Mouse (Mus musculus): ENCODE measurements at regions not wholly inside any gene's neighbourhood (a gene's known extent, or its start where the extent isn't known, plus 50 kb on each side); places are given as distances from the start of the nearest gene placed in this dataset.
"Not testable (repeated sequence)": the region's sequence is repeated elsewhere in the genome, so short reads cannot be mapped to it uniquely, and the experiment has no call there.

DNA sequence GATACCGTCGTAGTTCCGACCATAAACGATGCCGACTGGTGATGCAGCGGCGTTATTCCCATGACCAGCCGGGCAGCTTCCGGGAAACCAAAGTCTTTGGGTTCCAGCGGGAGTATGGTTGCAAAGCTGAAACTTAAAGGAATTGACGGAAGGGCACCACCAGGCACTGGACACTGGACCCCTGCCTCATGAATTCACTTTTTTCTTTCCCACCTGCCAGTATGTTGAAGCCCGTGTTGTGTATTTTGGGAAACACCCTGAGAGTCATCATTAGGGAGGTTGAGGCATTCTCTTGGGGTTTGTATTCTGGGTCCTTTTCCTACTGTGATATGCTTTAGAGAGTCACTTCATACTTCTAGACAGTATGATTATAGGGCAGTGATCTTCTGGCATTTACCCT lies 197.9 kb downstream of the Samd9l start:
- not testable (repeated sequence) for H3K4me1 ChIP-seq (replicated peaks; ENCODE audit: control insufficient read depth, insufficient read depth, low read length); H3K9me3 ChIP-seq (ENCODE audit: control insufficient read depth, low read length); ATAC-seq (ENCODE audit: low read depth); H3K27me3 ChIP-seq (ENCODE audit: control insufficient read depth, insufficient read depth, low read depth, low read length); H3K27ac ChIP-seq (ENCODE audit: low read length); H3K36me3 ChIP-seq (ENCODE audit: control insufficient read depth, insufficient read depth, low read length); H3K4me3 ChIP-seq (ENCODE audit: low read length); H3K4me2 ChIP-seq (ENCODE audit: low read depth, low read length); H3K9ac ChIP-seq (ENCODE audit: low read length)
- 47% methylated on average over 12 of the region's 12 CpGs for WGBS

DNA sequence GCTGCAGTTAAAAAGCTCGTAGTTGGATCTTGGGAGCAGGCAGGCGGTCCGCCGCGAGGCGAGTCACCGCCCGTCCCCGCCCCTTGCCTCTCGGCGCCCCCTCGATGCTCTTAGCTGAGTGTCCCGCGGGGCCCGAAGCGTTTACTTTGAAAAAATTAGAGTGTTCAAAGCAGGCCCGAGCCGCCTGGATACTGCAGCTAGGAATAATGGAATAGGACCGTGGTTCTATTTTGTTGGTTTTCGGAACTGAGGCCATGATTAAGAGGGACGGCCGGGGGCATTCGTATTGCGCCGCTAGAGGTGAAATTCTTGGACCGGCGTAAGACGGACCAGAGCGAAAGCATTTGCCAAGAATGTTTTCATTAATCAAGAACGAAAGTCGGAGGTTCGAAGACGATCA lies 198.3 kb downstream of the Samd9l start:
- 52% methylated on average over 24 of the region's 33 CpGs for WGBS
- H3K27me3 ChIP-seq (ENCODE audit: control insufficient read depth, insufficient read depth, low read depth, low read length) = no peaks in the 10 kb centered on the region
- H3K27ac ChIP-seq (ENCODE audit: low read length) = no peak overlapping the region
- H3K36me3 ChIP-seq (ENCODE audit: control insufficient read depth, insufficient read depth, low read length) = no peaks in the 10 kb centered on the region
- no peaks in the 10 kb centered on the region for H3K4me1 ChIP-seq (replicated peaks; ENCODE audit: control insufficient read depth, insufficient read depth, low read length)
- H3K9ac ChIP-seq (ENCODE audit: low read length) = no peak overlapping the region
- H3K4me3 ChIP-seq (ENCODE audit: low read length) = no peak overlapping the region
- H3K9me3 ChIP-seq (ENCODE audit: control insufficient read depth, low read length) = 0 out of 2 replicates have a peak, but pooled peaks cover 2% of the 10 kb centered on the region
- H3K4me2 ChIP-seq (ENCODE audit: low read depth, low read length) = no peak overlapping the region
- no peak for ATAC-seq (ENCODE audit: low read depth)

DNA sequence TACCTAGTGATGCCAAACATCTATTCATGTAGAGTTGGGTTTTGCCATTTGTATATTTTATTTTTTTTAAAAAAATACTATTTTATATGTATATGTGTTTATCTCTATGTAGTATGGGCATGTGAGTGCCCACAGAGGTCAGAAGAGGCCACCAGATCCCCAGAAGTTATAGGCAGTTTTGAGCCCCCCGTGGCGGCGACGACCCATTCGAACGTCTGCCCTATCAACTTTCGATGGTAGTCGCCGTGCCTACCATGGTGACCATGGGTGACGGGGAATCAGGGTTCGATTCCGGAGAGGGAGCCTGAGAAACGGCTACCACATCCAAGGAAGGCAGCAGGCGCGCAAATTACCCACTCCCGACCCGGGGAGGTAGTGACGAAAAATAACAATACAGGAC lies 198.8 kb downstream of the Samd9l start:
- not testable (repeated sequence) for H3K27ac ChIP-seq (ENCODE audit: low read length); H3K4me3 ChIP-seq (ENCODE audit: low read length); H3K36me3 ChIP-seq (ENCODE audit: control insufficient read depth, insufficient read depth, low read length); H3K9ac ChIP-seq (ENCODE audit: low read length); H3K4me2 ChIP-seq (ENCODE audit: low read depth, low read length); H3K9me3 ChIP-seq (ENCODE audit: control insufficient read depth, low read length); H3K27me3 ChIP-seq (ENCODE audit: control insufficient read depth, insufficient read depth, low read depth, low read length); H3K4me1 ChIP-seq (replicated peaks; ENCODE audit: control insufficient read depth, insufficient read depth, low read length); ATAC-seq (ENCODE audit: low read depth)
- WGBS = 85% methylated on average over 18 of the region's 18 CpGs

DNA sequence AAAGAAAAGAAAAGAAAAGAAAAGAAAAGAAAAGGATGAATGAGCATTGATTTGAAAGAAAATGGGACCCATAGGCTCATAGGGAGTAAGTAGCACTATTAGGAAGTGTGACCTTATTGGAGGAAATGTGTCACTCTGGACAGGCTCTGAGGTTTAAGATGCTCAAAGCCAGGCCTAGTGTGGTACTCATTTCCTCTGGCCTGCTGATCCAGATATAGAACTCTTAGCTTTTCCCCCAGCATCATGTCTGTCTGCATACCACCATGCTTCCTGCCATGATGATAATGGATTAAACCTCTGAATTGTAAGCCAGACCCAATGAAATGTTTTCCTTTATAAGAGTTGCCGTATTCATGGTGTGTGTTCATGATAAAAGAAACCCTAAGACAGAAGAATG lies 206.9 kb downstream of the Samd9l start:
- not testable (repeated sequence) for H3K9ac ChIP-seq (ENCODE audit: low read length); ATAC-seq (ENCODE audit: low read depth); H3K36me3 ChIP-seq (ENCODE audit: control insufficient read depth, insufficient read depth, low read length); H3K4me3 ChIP-seq (ENCODE audit: low read length); H3K9me3 ChIP-seq (ENCODE audit: control insufficient read depth, low read length); H3K4me2 ChIP-seq (ENCODE audit: low read depth, low read length); H3K4me1 ChIP-seq (replicated peaks; ENCODE audit: control insufficient read depth, insufficient read depth, low read length); H3K27ac ChIP-seq (ENCODE audit: low read length); H3K27me3 ChIP-seq (ENCODE audit: control insufficient read depth, insufficient read depth, low read depth, low read length)
- WGBS = 48% methylated on average over 1 of the region's 1 CpGs

DNA sequence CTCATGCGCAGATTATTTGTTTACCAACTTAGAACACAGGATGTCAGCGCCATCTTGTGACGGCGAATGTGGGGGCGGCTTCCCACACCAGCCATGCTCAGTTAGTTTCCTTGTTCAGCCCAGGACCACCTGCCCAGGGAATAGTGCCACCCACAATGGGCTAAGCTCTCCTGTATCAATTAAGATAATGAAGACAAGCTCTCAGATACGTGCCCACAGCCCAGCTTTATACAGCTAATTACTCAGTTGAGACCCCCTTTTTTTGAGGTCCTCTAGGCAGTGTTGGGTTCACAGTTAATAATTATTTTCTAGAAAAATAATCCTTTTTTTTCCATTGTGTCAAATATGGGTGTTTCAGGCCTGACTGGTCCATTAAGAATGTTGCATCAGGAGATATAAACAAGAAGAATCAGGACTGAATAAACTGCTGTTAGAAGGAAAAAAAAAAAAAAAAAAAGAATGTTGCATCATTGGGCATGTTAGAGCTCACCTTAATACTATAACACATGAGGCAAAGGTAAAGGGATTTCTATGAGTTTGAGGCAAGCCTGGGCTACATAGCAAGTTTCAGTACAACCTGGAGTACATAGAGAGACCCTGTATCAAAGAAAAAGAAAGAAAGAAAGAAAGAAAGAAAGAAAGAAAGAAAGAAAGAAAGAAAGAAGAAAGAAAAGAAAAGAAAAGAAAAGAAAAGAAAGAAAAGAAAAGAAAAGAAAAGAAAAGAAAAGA lies 207.5 kb downstream of the Samd9l start:
- H3K36me3 ChIP-seq (ENCODE audit: control insufficient read depth, insufficient read depth, low read length); H3K9ac ChIP-seq (ENCODE audit: low read length); H3K9me3 ChIP-seq (ENCODE audit: control insufficient read depth, low read length); H3K4me2 ChIP-seq (ENCODE audit: low read depth, low read length); H3K4me3 ChIP-seq (ENCODE audit: low read length); H3K27ac ChIP-seq (ENCODE audit: low read length); H3K4me1 ChIP-seq (replicated peaks; ENCODE audit: control insufficient read depth, insufficient read depth, low read length); H3K27me3 ChIP-seq (ENCODE audit: control insufficient read depth, insufficient read depth, low read depth, low read length); ATAC-seq (ENCODE audit: low read depth): not testable (repeated sequence)
- 68% methylated on average over 5 of the region's 6 CpGs for WGBS

DNA sequence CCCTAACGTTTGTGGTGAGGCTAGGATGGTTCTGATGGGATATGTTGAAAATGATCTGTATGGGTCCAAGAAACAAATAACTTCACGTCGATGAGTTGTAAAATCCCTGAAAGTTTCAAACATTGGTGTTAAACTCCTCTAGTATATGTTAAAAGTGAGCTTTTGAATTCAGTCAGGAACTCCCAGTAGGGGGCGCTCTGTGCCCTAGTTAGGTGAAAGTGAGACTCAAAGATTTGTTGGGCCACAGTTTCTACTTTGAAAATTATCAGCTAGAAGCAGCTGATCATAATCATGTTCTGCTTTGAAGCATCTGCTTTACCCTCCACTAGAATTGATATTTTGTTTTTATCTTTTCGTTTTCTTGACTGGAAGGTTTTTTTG lies 215.6 kb downstream of the Samd9l start:
- ATAC-seq (ENCODE audit: low read depth) = no peak
- 36% methylated on average over 5 of the region's 5 CpGs for WGBS
- no peaks in the 10 kb centered on the region for H3K27me3 ChIP-seq (ENCODE audit: control insufficient read depth, insufficient read depth, low read depth, low read length)

DNA sequence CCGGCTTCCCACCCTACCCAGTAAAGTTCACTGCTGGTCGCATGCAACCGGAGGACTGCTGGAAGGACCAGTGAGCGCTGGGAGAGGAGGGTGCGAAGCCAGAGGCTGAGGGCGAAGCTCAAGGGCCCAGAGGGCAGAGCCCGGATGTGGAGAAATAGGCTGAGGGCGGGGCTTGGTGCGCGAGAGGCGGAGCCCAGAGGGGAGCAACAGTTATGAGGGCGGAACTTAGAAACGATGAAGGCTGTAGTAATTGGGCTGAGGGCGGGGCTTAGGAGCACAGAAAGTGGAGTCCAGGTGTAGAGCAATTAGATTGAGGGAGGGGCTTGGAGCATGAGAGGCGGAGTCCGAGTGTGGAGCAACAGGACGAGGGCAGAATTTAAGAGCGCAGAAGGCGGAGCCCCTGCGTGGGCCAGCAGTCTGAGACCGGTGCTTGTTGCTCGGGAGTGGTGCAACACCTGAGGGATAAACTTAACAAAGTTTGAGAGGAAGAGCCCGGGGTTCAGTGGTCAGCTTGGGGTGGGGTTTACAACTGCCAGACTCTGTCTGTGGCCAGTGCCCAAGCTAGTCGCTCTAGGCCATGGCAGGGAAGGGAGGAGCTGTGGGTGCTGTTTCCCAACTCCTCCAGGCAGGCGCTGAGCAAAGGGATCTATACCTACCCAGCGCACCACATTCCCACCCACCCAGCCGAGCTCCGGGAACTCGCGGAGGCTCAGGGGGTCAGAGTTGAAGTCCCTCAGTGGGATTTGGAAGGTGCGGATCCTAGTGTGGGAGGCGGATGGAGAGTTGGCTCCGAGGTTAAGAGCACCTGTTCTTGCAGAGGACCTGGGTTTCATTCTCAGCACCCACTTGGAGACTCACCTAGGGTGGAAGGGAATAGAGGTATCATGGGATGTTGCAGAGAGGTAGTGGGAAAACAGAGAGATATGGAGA lies 216.2 kb downstream of the Samd9l start:
- H3K27me3 ChIP-seq (ENCODE audit: control insufficient read depth, insufficient read depth, low read depth, low read length) = no peaks in the 10 kb centered on the region
- peak; percentile 79 for ATAC-seq (ENCODE audit: low read depth)
- H3K36me3 ChIP-seq (ENCODE audit: control insufficient read depth, insufficient read depth, low read length) = no peaks in the 10 kb centered on the region
- 38% methylated on average over 33 of the region's 33 CpGs for WGBS
- H3K4me2 ChIP-seq (ENCODE audit: low read depth, low read length) = peak overlapping the region; percentile 40
- no peak overlapping the region for H3K27ac ChIP-seq (ENCODE audit: low read length)
- H3K9me3 ChIP-seq (ENCODE audit: control insufficient read depth, low read length) = peaks cover 12% of the 10 kb centered on the region
- no peak overlapping the region for H3K9ac ChIP-seq (ENCODE audit: low read length)
- peak overlapping the region; percentile 16 for H3K4me3 ChIP-seq (ENCODE audit: low read length)
- no peaks in the 10 kb centered on the region for H3K4me1 ChIP-seq (replicated peaks; ENCODE audit: control insufficient read depth, insufficient read depth, low read length)

More for the DNA sequence above, 215.6 kb downstream of the Samd9l start:
- Histone ChIP-seq H3K4me2 (ENCODE audit: low read depth, low read length) (no peak overlapping the region), H3K9me3 (ENCODE audit: control insufficient read depth, low read length) (peaks cover 12% of the 10 kb centered on the region), H3K9ac (ENCODE audit: low read length) (no peak overlapping the region), H3K36me3 (ENCODE audit: control insufficient read depth, insufficient read depth, low read length) (no peaks in the 10 kb centered on the region), H3K4me3 (ENCODE audit: low read length) (no peak overlapping the region), H3K4me1 (replicated peaks; ENCODE audit: control insufficient read depth, insufficient read depth, low read length) (no peaks in the 10 kb centered on the region), H3K27ac (ENCODE audit: low read length) (no peak overlapping the region)

DNA sequence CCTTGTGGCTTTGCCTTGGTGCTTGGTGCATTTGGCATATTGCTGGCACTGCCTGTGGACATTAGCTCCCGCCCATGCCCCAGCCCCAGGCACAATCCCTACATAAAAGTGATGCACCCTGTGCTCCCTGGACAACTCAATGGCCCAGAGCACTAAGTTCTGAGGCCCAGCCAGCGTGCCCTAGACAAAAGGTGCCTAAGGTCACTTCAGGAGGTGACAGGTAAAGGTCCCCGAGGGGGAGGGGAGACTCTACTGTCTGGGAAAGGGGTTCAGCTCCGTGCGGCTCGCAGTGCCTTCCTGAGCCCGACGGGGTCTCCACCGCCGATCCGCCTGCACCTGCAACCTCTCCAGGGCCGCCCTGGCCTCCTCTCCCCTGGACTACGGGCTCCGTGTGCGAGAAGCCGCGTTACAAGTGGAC lies 216.9 kb downstream of the Samd9l start:
- WGBS = 34% methylated on average over 17 of the region's 17 CpGs
- not testable (repeated sequence) for H3K27me3 ChIP-seq (ENCODE audit: control insufficient read depth, insufficient read depth, low read depth, low read length); H3K36me3 ChIP-seq (ENCODE audit: control insufficient read depth, insufficient read depth, low read length); H3K4me1 ChIP-seq (replicated peaks; ENCODE audit: control insufficient read depth, insufficient read depth, low read length); H3K27ac ChIP-seq (ENCODE audit: low read length); H3K9ac ChIP-seq (ENCODE audit: low read length)
- Histone ChIP-seq H3K9me3 (ENCODE audit: control insufficient read depth, low read length) (peaks cover 12% of the 10 kb centered on the region), H3K4me3 (ENCODE audit: low read length) (peak overlapping the region; percentile 16), H3K4me2 (ENCODE audit: low read depth, low read length) (peak overlapping the region; percentile 40)
- ATAC-seq (ENCODE audit: low read depth) = peak; percentile 40; the same call in 1 of the 2 replicates

DNA sequence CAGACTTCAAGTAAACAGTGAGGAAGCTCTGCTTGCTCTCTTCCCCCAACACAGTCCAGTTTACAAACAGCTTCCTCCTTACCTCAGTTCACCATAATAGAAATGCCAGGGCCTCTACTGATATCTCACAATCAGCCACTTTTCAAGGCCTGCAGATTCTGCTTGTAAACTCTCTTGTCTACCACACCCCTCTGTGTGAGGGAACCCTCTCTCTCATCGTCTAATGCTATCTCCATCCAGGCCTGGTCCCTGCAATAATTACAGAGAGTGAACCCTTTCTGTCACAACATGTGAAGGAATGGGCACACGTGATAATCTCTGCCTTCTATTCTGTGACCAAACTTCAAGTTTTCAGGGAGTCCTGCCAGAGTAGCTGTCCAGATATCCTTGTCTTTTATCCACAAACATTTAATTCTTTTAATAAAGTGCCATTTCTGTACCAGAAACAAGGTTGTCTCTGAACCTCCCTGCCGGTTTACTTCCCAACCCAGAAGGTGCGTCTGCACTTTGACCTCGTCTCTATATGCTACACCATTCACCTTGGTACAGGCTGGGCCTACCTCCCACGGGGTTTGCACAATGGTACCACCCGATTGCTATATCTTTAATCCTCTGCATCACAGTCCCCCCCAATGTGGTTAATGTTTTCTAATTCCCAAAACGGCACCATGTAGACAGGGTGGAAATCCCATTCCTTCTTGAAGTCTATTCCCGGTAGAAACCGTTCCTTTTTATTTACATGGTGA lies 219.6 kb downstream of the Samd9l start:
- ATAC-seq (ENCODE audit: low read depth); H3K27ac ChIP-seq (ENCODE audit: low read length); H3K9ac ChIP-seq (ENCODE audit: low read length); H3K4me3 ChIP-seq (ENCODE audit: low read length); H3K36me3 ChIP-seq (ENCODE audit: control insufficient read depth, insufficient read depth, low read length); H3K4me1 ChIP-seq (replicated peaks; ENCODE audit: control insufficient read depth, insufficient read depth, low read length); H3K4me2 ChIP-seq (ENCODE audit: low read depth, low read length); H3K27me3 ChIP-seq (ENCODE audit: control insufficient read depth, insufficient read depth, low read depth, low read length): not testable (repeated sequence)
- H3K9me3 ChIP-seq (ENCODE audit: control insufficient read depth, low read length) = peaks cover 12% of the 10 kb centered on the region
- WGBS = 73% methylated on average over 7 of the region's 10 CpGs

All from lung, embryonic 16.5 days (tissue).